Mouse (Mus musculus): ENCODE data around the gene Chaf1a.
"Not testable (repeated sequence)": the region's sequence is repeated elsewhere in the genome, so short reads cannot be mapped to it uniquely, and the experiment has no call there.

The Chaf1a gene

GRCm38 (mm10) chr17:56098180-56098579, 57.9 kb downstream of the Chaf1a start:
- DNase-seq = no peak

- DNase-seq = no peak
Observed at GRCm38 (mm10) chr17:56098711-56099572, 58.7 kb downstream of the Chaf1a start.

GRCm38 (mm10) chr17:56100811-56101210, 60.6 kb downstream of the Chaf1a start:
- no peak for DNase-seq

- DNase-seq = no peak
Observed at GRCm38 (mm10) chr17:56102158-56102557, 61.9 kb downstream of the Chaf1a start.

GRCm38 (mm10) chr17:56102927-56103326, 62.7 kb downstream of the Chaf1a start:
- DNase-seq = no peak

- no peak for DNase-seq
Observed at GRCm38 (mm10) chr17:56103465-56104285, 63.4 kb downstream of the Chaf1a start.

GRCm38 (mm10) chr17:56104821-56105220, 64.6 kb downstream of the Chaf1a start:
- not testable (repeated sequence) for DNase-seq

- not testable (repeated sequence) for DNase-seq
Observed at GRCm38 (mm10) chr17:56106436-56106835, 66.2 kb downstream of the Chaf1a start.

- no peak for DNase-seq
Observed at GRCm38 (mm10) chr17:56106981-56107380, 66.7 kb downstream of the Chaf1a start.

- no peak for DNase-seq
Observed at GRCm38 (mm10) chr17:56107736-56108135, 67.5 kb downstream of the Chaf1a start.

GRCm38 (mm10) chr17:56108334-56109044, 68.2 kb downstream of the Chaf1a start:
- no peak for DNase-seq

- no peak for DNase-seq
Observed at GRCm38 (mm10) chr17:56109219-56110051, 69.2 kb downstream of the Chaf1a start, which contains the start of gene Plin4. Plin4 (minus strand) TSS chr17:56109803.

- DNase-seq = no peak
Observed at GRCm38 (mm10) chr17:56110571-56110970, 70.3 kb downstream of the Chaf1a start.

GRCm38 (mm10) chr17:56111021-56111420, 70.8 kb downstream of the Chaf1a start:
- no peak for DNase-seq

- DNase-seq = peak; percentile 81
Observed at GRCm38 (mm10) chr17:56111864-56112263, 71.6 kb downstream of the Chaf1a start.

- no peak for DNase-seq
Observed at GRCm38 (mm10) chr17:56112743-56113142, 72.5 kb downstream of the Chaf1a start.

GRCm38 (mm10) chr17:56116193-56116592, 76.0 kb downstream of the Chaf1a start:
- DNase-seq = no peak

- DNase-seq = peak; percentile 82
Observed at GRCm38 (mm10) chr17:56117251-56117710, 77.0 kb downstream of the Chaf1a start, which contains the start of gene Plin5. Plin5 (minus strand) TSS chr17:56117596.

GRCm38 (mm10) chr17:56119431-56119830, 79.2 kb downstream of the Chaf1a start:
- no peak for DNase-seq

- peak; percentile 68 for DNase-seq
Observed at GRCm38 (mm10) chr17:56119981-56120880, 80.0 kb downstream of the Chaf1a start.

GRCm38 (mm10) chr17:56121826-56122225, 81.6 kb downstream of the Chaf1a start, which contains the start of gene Lrg1:
Lrg1 (minus strand) TSS chr17:56122001.
- peak; percentile 26 for DNase-seq

Measured in kidney, postnatal 10 days (tissue).